Comparison of ENCODE assay signal across 20 mouse cellular contexts in genomic region chr6:77324748-77325147, GRCm38 (mm10).
DNase-seq lines count a peak whose midpoint lies in the region; ATAC-seq lines count a peak whose summit lies in the region.
"Had no signal": no experiment of that assay in that cellular context is flagged by ENCODE, and none has a peak within 500 bp of the region (broad histone marks: within the 10 kb centered on the region; RNA-seq: fewer than 3 reads in every experiment).

No protein-coding gene starts in this region.

- H3K36me3 ChIP-seq in midbrain, embryonic 14.5 days (ENCODE audit: control insufficient read depth, insufficient read depth, low read length) = no peaks in the 10 kb centered on the region
- no peaks in the 10 kb centered on the region for H3K36me3 ChIP-seq in midbrain, embryonic 11.5 days (ENCODE audit: control insufficient read depth, insufficient read depth, low read length)
- H3K36me3 ChIP-seq: embryonic facial prominence, embryonic 10.5 days; embryonic facial prominence, embryonic 12.5 days; forebrain, embryonic 15.5 days had no signal

- H3K4me3 ChIP-seq in midbrain, embryonic 14.5 days (replicated peaks; ENCODE audit: low read depth, low read length) = no peak overlapping the region
- H3K4me3 ChIP-seq in midbrain, embryonic 11.5 days (ENCODE audit: low read depth, low read length) = no peak overlapping the region
- H3K4me3 ChIP-seq: embryonic facial prominence, embryonic 10.5 days; embryonic facial prominence, embryonic 12.5 days; forebrain, embryonic 13.5 days; forebrain, embryonic 15.5 days had no signal

- no peaks in the 10 kb centered on the region for H3K27me3 ChIP-seq in midbrain, embryonic 14.5 days (ENCODE audit: control insufficient read depth, insufficient read depth, low read length)
- H3K27me3 ChIP-seq in midbrain, embryonic 11.5 days (ENCODE audit: control insufficient read depth, insufficient read depth, low read length) = no peaks in the 10 kb centered on the region
- H3K27me3 ChIP-seq: embryonic facial prominence, embryonic 12.5 days; forebrain, embryonic 13.5 days; forebrain, embryonic 15.5 days had no signal

- H3K27ac ChIP-seq in midbrain, embryonic 14.5 days (replicated peaks; ENCODE audit: low read depth, low read length) = 0 out of 2 replicates have a peak overlapping the region, but pooled peaks have one; percentile 20
- no peak overlapping the region for H3K27ac ChIP-seq in midbrain, embryonic 11.5 days (ENCODE audit: low read depth, low read length)
- H3K27ac ChIP-seq: embryonic facial prominence, embryonic 10.5 days; embryonic facial prominence, embryonic 12.5 days; forebrain, embryonic 13.5 days; forebrain, embryonic 15.5 days had no signal

- WGBS in midbrain, embryonic 14.5 days = 69% methylated on average over 3 of the region's 3 CpGs
- WGBS in midbrain, embryonic 11.5 days = 84% methylated on average over 3 of the region's 3 CpGs

- no peaks in the 10 kb centered on the region for H3K9me3 ChIP-seq in midbrain, embryonic 14.5 days (ENCODE audit: control insufficient read depth, low read length)
- no peaks in the 10 kb centered on the region for H3K9me3 ChIP-seq in midbrain, embryonic 11.5 days (ENCODE audit: control insufficient read depth, low read length)
- H3K9me3 ChIP-seq: embryonic facial prominence, embryonic 10.5 days; embryonic facial prominence, embryonic 12.5 days; forebrain, embryonic 13.5 days; forebrain, embryonic 15.5 days had no signal

- no peaks in the 10 kb centered on the region for H3K4me1 ChIP-seq in midbrain, embryonic 14.5 days (ENCODE audit: control insufficient read depth, insufficient read depth, low read length)
- no peaks in the 10 kb centered on the region for H3K4me1 ChIP-seq in midbrain, embryonic 11.5 days (ENCODE audit: control insufficient read depth, insufficient read depth, low read length)
- H3K4me1 ChIP-seq: embryonic facial prominence, embryonic 10.5 days; embryonic facial prominence, embryonic 12.5 days; forebrain, embryonic 13.5 days; forebrain, embryonic 15.5 days had no signal

- ATAC-seq in midbrain, embryonic 14.5 days (ENCODE audit: low FRiP score, low TSS enrichment) = no peak
- no peak for ATAC-seq in midbrain, embryonic 11.5 days (ENCODE audit: low FRiP score)
- ATAC-seq: forebrain, embryonic 13.5 days; forebrain, embryonic 15.5 days had no signal

- peak; percentile 3 to 31 for DNase-seq in frontal cortex, postnatal 36 days (ENCODE audit: low spot score in 2 of 2)
- no peak for DNase-seq in frontal cortex, adult 2 months (ENCODE audit: extremely low spot score in 1 of 2, low spot score in 1 of 2)
- no peak for DNase-seq in midbrain, embryonic 14.5 days
- no peak for DNase-seq in midbrain, embryonic 11.5 days (ENCODE audit: low spot score, missing footprints)
- peak; percentile 63 for DNase-seq in retina, postnatal 1 day
- DNase-seq in retina, embryonic 14.5 days (ENCODE audit: low spot score) = no peak
- DNase-seq in brain, adult 2 months (ENCODE audit: low read depth, low spot score) = peak; percentile 19
- DNase-seq in layer of hippocampus, postnatal 36 days = no peak
- DNase-seq: adrenal gland, adult 2 months; adrenal gland, postnatal 10 days; adrenal gland, postnatal 25 days; cerebellum, adult 11-12 months; cerebellum, adult 2 months; cerebellum, adult 9-10 months; cerebellum, postnatal 10 days; cerebellum, postnatal 25 days had no signal

- no peak overlapping the region for H3K4me2 ChIP-seq in midbrain, embryonic 14.5 days (ENCODE audit: low read length)
- no peak overlapping the region for H3K4me2 ChIP-seq in midbrain, embryonic 11.5 days
- H3K4me2 ChIP-seq: embryonic facial prominence, embryonic 12.5 days; forebrain, embryonic 13.5 days; forebrain, embryonic 15.5 days had no signal

- H3K9ac ChIP-seq in midbrain, embryonic 14.5 days (replicated peaks; ENCODE audit: low read length) = no peak overlapping the region
- no peak overlapping the region for H3K9ac ChIP-seq in midbrain, embryonic 11.5 days (ENCODE audit: low read length)
- H3K9ac ChIP-seq: embryonic facial prominence, embryonic 12.5 days; forebrain, embryonic 13.5 days; forebrain, embryonic 15.5 days had no signal

Comparison
In these comparisons a context has a peak if more than half of its experiments do, and no peak if none do; other contexts are left out.
1. DNase-seq: peak in frontal cortex, postnatal 36 days (2 of 2), retina, postnatal 1 day (single experiment) and brain, adult 2 months (single experiment); none in frontal cortex, adult 2 months (0 of 2), midbrain, embryonic 14.5 days (single experiment), midbrain, embryonic 11.5 days (single experiment), retina, embryonic 14.5 days (single experiment) and layer of hippocampus, postnatal 36 days (0 of 2).